ENCODE assay signal across 10 mouse cellular contexts in genomic region chr9:118476211-118476765, GRCm38 (mm10). TPM values are rescaled to one million over a fixed set of nuclear protein-coding genes. Genes with fewer than 3 reads are reported as not detected.
A peak's percentile ranks its signal among the peaks of the same experiment; 100 is the strongest.
DNase-seq lines count a peak whose midpoint lies in the region; ATAC-seq lines count a peak whose summit lies in the region.
"Had no signal": no experiment of that assay in that cellular context is flagged by ENCODE, and none has a peak within 500 bp of the region (broad histone marks: within the 10 kb centered on the region; RNA-seq: fewer than 3 reads in every experiment).

No protein-coding gene starts in this region.

- peak overlapping the region; percentile 59 for H3K4me3 ChIP-seq in heart, embryonic 13.5 days
- H3K4me3 ChIP-seq in forebrain, embryonic 16.5 days (replicated peaks; ENCODE audit: low read length) = peak overlapping the region; percentile 51
- peak overlapping the region; percentile 18; the same call in 1 of the 2 replicates for H3K4me3 ChIP-seq in midbrain, embryonic 14.5 days (replicated peaks; ENCODE audit: low read depth, low read length)

- no peak for DNase-seq in heart, adult 18-20 months
- DNase-seq in ZHBTc4 (ENCODE audit: low read depth, low spot score) = peak; percentile 56
- peak; percentile 50 for DNase-seq in midbrain, embryonic 14.5 days
- DNase-seq in adrenal gland, postnatal 10 days = no peak
- no peak for DNase-seq in ovary, adult 18-20 months (ENCODE audit: low spot score)
- no peak for DNase-seq in lung, postnatal 36 days
- DNase-seq: right cerebral cortex, adult 18-20 months had no signal

- no peak for ATAC-seq in heart, embryonic 13.5 days (ENCODE audit: extremely low read depth, insufficient number of reproducible peaks, low FRiP score, low TSS enrichment)
- ATAC-seq in forebrain, embryonic 16.5 days = peak; percentile 71
- ATAC-seq in midbrain, embryonic 14.5 days (ENCODE audit: low FRiP score, low TSS enrichment) = no peak

- 3% methylated on average over 22 of the region's 22 CpGs for WGBS in heart, embryonic 13.5 days
- WGBS in forebrain, embryonic 16.5 days = under 1% methylated on average over 22 of the region's 22 CpGs
- 2% methylated on average over 22 of the region's 22 CpGs for WGBS in midbrain, embryonic 14.5 days

- H3K4me1 ChIP-seq in heart, embryonic 13.5 days = peaks cover 33% of the 10 kb centered on the region
- peaks cover 36% of the 10 kb centered on the region for H3K4me1 ChIP-seq in forebrain, embryonic 16.5 days (replicated peaks; ENCODE audit: control insufficient read depth, insufficient read depth, low read length)
- peaks cover 17% of the 10 kb centered on the region; the same call in 1 of the 2 replicates for H3K4me1 ChIP-seq in midbrain, embryonic 14.5 days (ENCODE audit: control insufficient read depth, insufficient read depth, low read length)

- no peaks in the 10 kb centered on the region for H3K36me3 ChIP-seq in heart, embryonic 13.5 days
- no peaks in the 10 kb centered on the region for H3K36me3 ChIP-seq in forebrain, embryonic 16.5 days (ENCODE audit: control insufficient read depth, insufficient read depth)
- no peaks in the 10 kb centered on the region for H3K36me3 ChIP-seq in midbrain, embryonic 14.5 days (ENCODE audit: control insufficient read depth, insufficient read depth, low read length)
- H3K36me3 ChIP-seq: G1E had no signal

- H3K4me2 ChIP-seq in heart, embryonic 13.5 days = peak overlapping the region; percentile 78
- H3K4me2 ChIP-seq in forebrain, embryonic 16.5 days (ENCODE audit: low read length) = peak overlapping the region; percentile 67
- H3K4me2 ChIP-seq in midbrain, embryonic 14.5 days (ENCODE audit: low read length) = peak overlapping the region; percentile 41

- H3K9me3 ChIP-seq in heart, embryonic 13.5 days = no peaks in the 10 kb centered on the region
- H3K9me3 ChIP-seq in forebrain, embryonic 16.5 days (ENCODE audit: control insufficient read depth, low read length) = no peaks in the 10 kb centered on the region
- H3K9me3 ChIP-seq in midbrain, embryonic 14.5 days (ENCODE audit: control insufficient read depth, low read length) = no peaks in the 10 kb centered on the region

- no peak overlapping the region for H3K9ac ChIP-seq in heart, embryonic 13.5 days
- no peak overlapping the region; the same call in 1 of the 2 replicates for H3K9ac ChIP-seq in forebrain, embryonic 16.5 days (replicated peaks; ENCODE audit: low read depth, low read length)
- H3K9ac ChIP-seq in midbrain, embryonic 14.5 days (replicated peaks; ENCODE audit: low read length) = no peak overlapping the region

- peaks cover 90% of the 10 kb centered on the region for H3K27me3 ChIP-seq in heart, embryonic 13.5 days (replicated peaks)
- peaks cover 34% of the 10 kb centered on the region for H3K27me3 ChIP-seq in forebrain, embryonic 16.5 days (replicated peaks; ENCODE audit: control insufficient read depth, insufficient read depth, low read length)
- H3K27me3 ChIP-seq in midbrain, embryonic 14.5 days (ENCODE audit: control insufficient read depth, insufficient read depth, low read length) = peaks cover 72% of the 10 kb centered on the region

- no peak overlapping the region for H3K27ac ChIP-seq in heart, embryonic 13.5 days (replicated peaks)
- H3K27ac ChIP-seq in forebrain, embryonic 16.5 days (ENCODE audit: low read length) = peak overlapping the region; percentile 74
- no peak overlapping the region for H3K27ac ChIP-seq in midbrain, embryonic 14.5 days (replicated peaks; ENCODE audit: low read depth, low read length)

RNA-seq across cellular contexts. Expression of gene Eomes, which starts 1.7 kb away (rescaled TPM):
- 0.09 TPM in 1 of 2 replicates, not detected in the other for polyA plus RNA-seq in heart, embryonic 13.5 days (2015; fragmentation: Nextera tagmentation; extraction: Ambion mirVana)
- total RNA-seq in heart, adult 18-20 months (2021) = under 1 TPM; 0.07 to 0.10 TPM
- polyA plus RNA-seq in forebrain, embryonic 16.5 days (2015; fragmentation: Nextera tagmentation; extraction: Ambion mirVana) = 18.0 and 24.4 TPM in 2 replicates
- polyA plus RNA-seq in midbrain, embryonic 14.5 days (2014; fragmentation: Nextera tagmentation; extraction: Ambion mirVana) = 1.6 and 1.9 TPM in 2 replicates
- under 1 TPM; 0.27 to 0.30 TPM for total RNA-seq in adrenal gland, postnatal 10 days (2021)
- polyA plus RNA-seq: G1E had no signal

RNA-seq across cellular contexts. Expression of gene Golga4, which starts 29.8 kb away (rescaled TPM):
- 47.5 and 51.0 TPM in 2 replicates for polyA plus RNA-seq in heart, embryonic 13.5 days (2015; fragmentation: Nextera tagmentation; extraction: Ambion mirVana)
- total RNA-seq in heart, adult 18-20 months (2021) = 100 to 1,000 TPM; 383 to 397 TPM
- 51.3 and 57.4 TPM in 2 replicates for polyA plus RNA-seq in forebrain, embryonic 16.5 days (2015; fragmentation: Nextera tagmentation; extraction: Ambion mirVana)
- polyA plus RNA-seq in midbrain, embryonic 14.5 days (2014; fragmentation: Nextera tagmentation; extraction: Ambion mirVana) = 47.8 and 53.3 TPM in 2 replicates
- 10 to 100 TPM; 79.3 to 98.4 TPM for total RNA-seq in adrenal gland, postnatal 10 days (2021)

Comparison
In these comparisons a context has a peak if more than half of its experiments do, and no peak if none do; other contexts are left out.
1. DNase-seq: peak in ZHBTc4 (single experiment) and midbrain, embryonic 14.5 days (single experiment); none in heart, adult 18-20 months (0 of 2), adrenal gland, postnatal 10 days (single experiment), ovary, adult 18-20 months (single experiment) and lung, postnatal 36 days (single experiment).
2. Peak in every context shown above with its lines, with median percentiles within 50 percentile points of each other: H3K4me2 ChIP-seq and H3K4me3 ChIP-seq.